27 mouse cellular contexts compared by ENCODE assay signal in genomic region chr10:12586825-12587224, GRCm38 (mm10).
"Had no signal": no experiment of that assay in that cellular context is flagged by ENCODE, and none has a peak within 500 bp of the region (broad histone marks: within the 10 kb centered on the region; RNA-seq: fewer than 3 reads in every experiment).

No protein-coding gene starts in this region.

- H3K4me3 ChIP-seq: gastrocnemius, adult 2 months; heart, embryonic 10.5 days; heart, embryonic 12.5 days; hindbrain, embryonic 10.5 days; hindbrain, embryonic 12.5 days; intestine, embryonic 15.5 days; layer of hippocampus, adult 2 months; left cerebral cortex, adult 2 months; limb, embryonic 10.5 days; limb, embryonic 12.5 days; liver, embryonic 13.5 days had no signal

- H3K4me2 ChIP-seq: heart, embryonic 12.5 days; hindbrain, embryonic 12.5 days; hindbrain, embryonic 14.5 days; intestine, embryonic 15.5 days; limb, embryonic 12.5 days; liver, embryonic 11.5 days; liver, embryonic 13.5 days had no signal

- H3K27me3 ChIP-seq: heart, embryonic 12.5 days; hindbrain, embryonic 12.5 days; intestine, embryonic 15.5 days; limb, embryonic 12.5 days; liver, embryonic 13.5 days had no signal

- H3K9me3 ChIP-seq: heart, embryonic 10.5 days; heart, embryonic 12.5 days; hindbrain, embryonic 10.5 days; hindbrain, embryonic 12.5 days; intestine, embryonic 15.5 days; limb, embryonic 10.5 days; limb, embryonic 12.5 days; liver, embryonic 13.5 days had no signal

- H3K9ac ChIP-seq: heart, embryonic 12.5 days; hindbrain, embryonic 12.5 days; hindbrain, embryonic 14.5 days; intestine, embryonic 15.5 days; limb, embryonic 12.5 days; liver, embryonic 13.5 days had no signal

- ATAC-seq: hindbrain, embryonic 16.5 days; inflammation-experienced regulatory T-cells, adult 6 months; intestine, embryonic 15.5 days; intestine, postnatal 0 days had no signal

- H3K36me3 ChIP-seq: heart, embryonic 10.5 days; heart, embryonic 12.5 days; hindbrain, embryonic 10.5 days; hindbrain, embryonic 12.5 days; intestine, embryonic 15.5 days; limb, embryonic 10.5 days; limb, embryonic 12.5 days; liver, embryonic 13.5 days had no signal

- DNase-seq: gastrocnemius, adult 2 months; gastrocnemius, postnatal 10 days; gastrocnemius, postnatal 25 days; heart, adult 18-20 months; heart, postnatal 10 days; heart, postnatal 4 days; kidney, adult 18-20 months; kidney, adult 8-10 months; kidney, postnatal 10 days; kidney, postnatal 25 days; kidney, postnatal 4 days; liver; liver, embryonic 13.5 days had no signal

- H3K4me1 ChIP-seq: heart, embryonic 10.5 days; heart, embryonic 12.5 days; hindbrain, embryonic 10.5 days; intestine, embryonic 15.5 days; limb, embryonic 10.5 days; limb, embryonic 12.5 days; liver, embryonic 13.5 days had no signal

- H3K27ac ChIP-seq: gastrocnemius, adult 2 months; heart, embryonic 10.5 days; hindbrain, embryonic 10.5 days; hindbrain, embryonic 12.5 days; hindbrain, embryonic 14.5 days; intestine, embryonic 15.5 days; layer of hippocampus, adult 2 months; left cerebral cortex, adult 2 months; limb, embryonic 10.5 days; limb, embryonic 12.5 days; liver, embryonic 13.5 days had no signal
